Mouse (Mus musculus) bone marrow, adult 2 months (tissue): ENCODE results near the gene Sstr3.

ENCODE experiments used
- CTCF ChIP-seq: fragments of 200-500 bp; IDR thresholded peaks from 2 replicates; pipeline ENCODE4 v1.5.1; 2011; ENCODE audit warnings: low read length, control low read depth; ENCODE audit not compliant: control insufficient read depth, insufficient read depth
- POLR2A ChIP-seq: fragments of 200-500 bp; IDR thresholded peaks from 2 replicates; pipeline ENCODE4 v1.6.1; 2011; ENCODE audit warnings: low read depth, mild to moderate bottlenecking, control low read depth, low read length, borderline replicate concordance; ENCODE audit not compliant: control insufficient read depth

DNA sequence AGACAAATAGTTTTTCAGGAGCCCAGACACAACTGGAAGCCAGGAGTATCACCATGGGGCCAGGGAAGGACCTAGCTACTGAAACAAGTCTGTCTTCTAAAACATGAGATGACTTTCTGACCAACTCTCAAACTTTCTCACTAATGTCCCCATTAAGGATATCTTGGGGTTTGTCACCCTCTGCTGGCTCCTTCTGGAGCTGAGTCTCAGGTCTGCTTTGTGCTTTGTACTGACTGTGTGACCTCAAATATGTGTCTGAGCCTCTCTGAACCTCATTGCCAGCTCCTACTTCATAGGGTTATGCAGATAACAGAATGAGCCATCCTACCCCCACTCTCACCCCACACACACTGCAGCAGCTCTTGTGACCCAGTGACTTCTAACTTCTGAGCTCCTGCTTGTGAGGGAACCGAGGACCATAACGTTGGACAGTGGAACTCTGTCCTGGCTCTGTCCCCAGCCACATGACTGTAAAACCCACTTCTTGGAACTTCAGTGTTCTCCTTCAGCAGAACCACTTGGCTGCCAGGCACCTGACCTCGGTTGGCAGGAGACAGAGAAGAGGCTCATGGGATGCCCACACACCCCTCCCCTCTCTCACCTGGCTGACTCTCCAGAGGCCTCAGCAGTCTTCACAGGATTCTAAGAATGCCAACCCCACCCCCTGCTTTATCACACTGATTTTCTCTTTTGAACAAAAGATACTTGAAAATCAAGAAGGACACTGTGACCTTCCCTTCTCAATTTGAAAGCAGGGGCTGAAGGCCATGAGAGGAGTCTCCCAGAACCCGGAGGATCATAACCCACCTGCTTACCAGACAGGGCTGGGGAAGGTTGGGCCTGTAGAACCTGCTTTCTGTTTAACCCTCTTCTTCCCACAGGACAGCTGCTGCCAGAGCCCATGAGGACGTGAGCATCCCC is 3.2 kb upstream of the Sstr3 start:
- TF ChIP-seq POLR2A (no peak), CTCF (peak; percentile 26; the same call in 1 of the 2 replicates)
